Mouse (Mus musculus): ENCODE data around the gene Ccdc121.

Gene Ccdc121

GRCm38 (mm10) chr1:181510855-181511254, 396 bp downstream of the Ccdc121 start:
- peak; percentile 67 for ATAC-seq (ENCODE audit: low TSS enrichment)

- ATAC-seq (ENCODE audit: low TSS enrichment) = no peak
Measured at GRCm38 (mm10) chr1:181505367-181505766, 5.9 kb downstream of the Ccdc121 start.

- ATAC-seq (ENCODE audit: low TSS enrichment) = no peak
Measured at GRCm38 (mm10) chr1:181503471-181503870, 7.8 kb downstream of the Ccdc121 start.

- no peak for ATAC-seq (ENCODE audit: low TSS enrichment)
Measured at GRCm38 (mm10) chr1:181484696-181485095, 26.6 kb downstream of the Ccdc121 start.

- peak; percentile 84 for ATAC-seq (ENCODE audit: low TSS enrichment)
Measured at GRCm38 (mm10) chr1:181476557-181476956, 34.7 kb downstream of the Ccdc121 start.

GRCm38 (mm10) chr1:181476141-181476540, 35.1 kb downstream of the Ccdc121 start:
- ATAC-seq (ENCODE audit: low TSS enrichment) = no peak

GRCm38 (mm10) chr1:181469415-181469814, 41.8 kb downstream of the Ccdc121 start:
- ATAC-seq (ENCODE audit: low TSS enrichment) = no peak

- no peak for ATAC-seq (ENCODE audit: low TSS enrichment)
Measured at GRCm38 (mm10) chr1:181467321-181467670, 44.0 kb downstream of the Ccdc121 start.

- ATAC-seq (ENCODE audit: low TSS enrichment) = peak; percentile 72
Measured at GRCm38 (mm10) chr1:181466601-181467320, 44.5 kb downstream of the Ccdc121 start.

GRCm38 (mm10) chr1:181466040-181466439, 45.2 kb downstream of the Ccdc121 start:
- ATAC-seq (ENCODE audit: low TSS enrichment) = peak; percentile 16; the same call in 1 of the 2 replicates

- ATAC-seq (ENCODE audit: low TSS enrichment) = no peak
Measured at GRCm38 (mm10) chr1:181465027-181465426, 46.2 kb downstream of the Ccdc121 start.

GRCm38 (mm10) chr1:181462906-181463179, 48.4 kb downstream of the Ccdc121 start:
- no peak for ATAC-seq (ENCODE audit: low TSS enrichment)

- no peak for ATAC-seq (ENCODE audit: low TSS enrichment)
Measured at GRCm38 (mm10) chr1:181462051-181462905, 49.0 kb downstream of the Ccdc121 start.

GRCm38 (mm10) chr1:181461484-181461883, 49.8 kb downstream of the Ccdc121 start:
- no peak for ATAC-seq (ENCODE audit: low TSS enrichment)

GRCm38 (mm10) chr1:181460283-181460682, 51.0 kb downstream of the Ccdc121 start:
- no peak for ATAC-seq (ENCODE audit: low TSS enrichment)
